Mouse (Mus musculus) left cerebral cortex, adult 11 months (tissue): Measurements from ENCODE around the gene Kel.

ENCODE experiments used
- DNase-seq: peaks from one replicate; pipeline ENCODE4 v3.0.0; 2022; ENCODE audit warnings: low spot score

The Kel gene

GRCm38 (mm10) chr6:41646220-41646619, 57.9 kb downstream of the Kel start:
- no peak for DNase-seq

DNA sequence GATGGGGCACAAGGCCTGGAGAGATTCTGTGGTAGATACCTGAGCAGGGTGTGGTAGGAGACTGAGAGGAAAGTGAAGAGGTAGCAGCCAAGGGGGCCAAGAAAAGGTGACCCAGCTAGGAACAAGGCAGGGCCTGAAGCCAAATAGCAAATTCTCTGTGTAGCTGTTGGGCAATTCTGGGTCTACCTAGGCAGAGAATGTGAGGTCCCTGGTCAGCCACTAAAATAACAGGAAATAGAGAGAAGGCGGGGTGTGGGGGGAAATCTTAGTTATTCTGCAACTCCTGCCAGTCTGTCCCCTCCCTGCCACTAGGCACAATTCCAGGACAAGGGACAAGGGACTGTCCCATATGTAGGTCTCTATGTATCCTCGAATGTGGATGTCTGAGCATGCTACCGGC, 60.9 kb downstream of the Kel start:
- DNase-seq = no peak

DNA sequence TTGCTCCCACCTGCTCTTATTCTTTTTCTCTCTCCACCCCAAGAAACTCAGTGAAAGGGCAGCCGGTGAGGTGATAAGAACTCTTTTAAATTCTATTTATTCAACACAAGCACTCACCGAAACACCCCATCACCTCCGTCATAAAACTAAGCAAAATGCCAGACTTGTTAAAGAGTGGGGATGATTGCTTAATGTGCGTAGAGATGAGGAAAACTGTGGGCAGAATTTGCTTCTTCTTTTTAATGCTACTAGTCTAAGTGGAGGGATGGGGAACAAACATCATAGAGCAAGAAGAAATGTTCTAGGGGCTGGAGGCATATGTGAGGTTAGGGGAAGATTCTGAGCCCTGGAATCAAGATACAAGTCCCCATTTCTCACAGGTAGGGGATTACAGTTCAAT, 61.4 kb downstream of the Kel start:
- no peak for DNase-seq

DNA sequence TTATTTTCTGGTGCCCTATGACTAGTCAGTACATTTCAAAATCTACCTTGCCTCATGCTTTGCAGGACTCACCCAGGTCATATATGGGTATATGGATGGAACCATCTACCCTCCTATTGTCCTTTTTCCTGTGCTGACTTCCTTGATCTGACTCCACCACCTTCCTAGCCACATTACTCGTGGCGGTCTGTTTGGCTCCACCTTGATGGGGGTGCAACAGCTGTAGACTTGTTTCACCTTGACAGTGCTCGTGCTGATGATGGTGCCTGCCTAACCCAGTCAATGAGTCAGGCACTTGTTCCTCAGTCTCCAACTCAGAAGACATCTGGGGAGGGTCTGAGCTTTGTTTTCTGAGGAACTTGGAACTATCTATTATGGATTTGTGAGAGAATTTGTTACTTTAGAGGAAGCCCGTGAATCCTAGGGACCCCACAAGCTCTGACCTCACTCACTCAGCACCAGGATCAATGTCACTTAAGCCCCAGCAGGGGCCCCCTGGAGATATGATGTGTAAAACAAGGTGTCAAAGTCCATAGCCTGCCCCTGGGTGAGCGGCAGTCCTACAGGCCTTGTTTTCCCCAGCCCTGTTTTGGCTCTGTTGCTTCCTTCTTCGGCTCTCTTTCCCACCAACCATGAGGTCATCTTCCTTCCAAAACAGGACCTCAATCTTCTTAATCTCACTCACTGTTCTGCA, 62.8 kb downstream of the Kel start:
- no peak for DNase-seq

- no peak for DNase-seq
Measured at GRCm38 (mm10) chr6:41640449-41640848, 63.7 kb downstream of the Kel start.

DNA sequence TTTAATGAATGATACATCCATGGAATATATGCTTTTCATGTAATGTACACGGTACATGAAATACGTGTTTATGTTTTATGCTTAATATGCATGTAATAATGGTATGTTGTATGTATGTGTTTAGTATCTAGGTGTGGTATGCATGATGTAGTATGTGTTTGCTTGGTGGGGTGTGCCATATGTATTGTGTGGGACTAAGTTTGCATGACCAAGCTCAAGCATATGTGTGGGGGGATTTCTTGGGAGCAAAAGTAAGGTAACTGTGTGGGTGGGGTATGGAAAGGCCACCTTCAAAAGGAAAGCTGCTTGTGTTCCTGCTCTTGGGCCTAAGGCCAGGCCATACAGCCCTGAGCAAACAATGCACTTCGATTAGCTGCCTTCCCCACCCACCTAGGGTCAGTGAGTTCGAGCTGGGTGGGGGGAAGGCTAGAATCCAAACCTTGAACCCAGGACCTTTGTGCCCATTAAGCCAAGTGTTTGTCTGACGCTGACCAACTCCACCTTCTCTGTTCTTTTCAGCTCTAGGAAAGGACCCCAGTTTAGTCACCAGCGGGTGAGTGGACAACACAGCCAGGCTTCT, 66.1 kb downstream of the Kel start:
- DNase-seq = no peak

- no peak for DNase-seq
Measured at GRCm38 (mm10) chr6:41637393-41637792, 66.7 kb downstream of the Kel start.
